Mouse (Mus musculus) heart, postnatal 0 days (tissue): ENCODE measurements around the gene Eif3a.

ENCODE experiments used
- CTCF ChIP-seq: IDR thresholded peaks from 2 replicates; pipeline ENCODE4 v1.5.1; 2016; ENCODE audit warnings: antibody characterized with exemption, control low read depth, low read depth
- EP300 ChIP-seq: IDR thresholded peaks from 2 replicates; pipeline ENCODE4 v1.6.1; 2016; ENCODE audit warnings: antibody characterized with exemption, low read depth

DNA sequence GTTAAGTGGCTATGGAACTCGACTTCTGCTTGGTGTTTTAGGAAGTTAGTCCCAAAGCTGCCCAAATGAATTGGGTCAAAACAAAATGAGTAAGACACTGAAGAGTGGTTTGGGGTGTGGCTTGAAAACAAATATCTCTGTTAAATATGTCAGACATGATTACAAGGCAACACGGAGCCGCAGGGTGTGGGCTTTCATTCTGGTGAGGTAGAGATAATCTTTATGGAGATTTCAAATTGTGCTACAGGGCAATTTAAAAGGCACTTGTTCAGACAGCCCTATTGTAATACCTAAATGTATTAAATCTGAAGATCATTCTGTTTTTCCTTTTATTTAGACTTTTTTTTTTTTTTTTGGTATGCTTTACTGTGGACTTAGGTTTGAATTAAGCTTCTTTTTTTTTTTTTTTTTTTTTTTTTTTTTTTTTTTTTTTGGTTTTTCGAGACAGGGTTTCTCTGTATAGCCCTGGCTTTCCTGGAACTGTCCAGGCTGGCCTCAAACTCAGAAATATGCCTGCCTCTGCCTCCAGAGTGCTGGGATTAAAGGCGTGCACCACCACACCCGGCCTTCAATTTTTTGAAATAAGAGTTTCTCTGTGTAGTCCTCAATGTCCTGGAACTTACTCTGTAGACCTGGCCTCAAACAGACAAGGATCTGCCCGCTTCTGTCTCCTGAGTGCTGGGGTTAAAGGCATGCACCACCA lies 9.6 kb upstream of the Eif3a start:
- TF ChIP-seq CTCF (no peak), EP300 (no peak)
